Mouse (Mus musculus) midbrain, embryonic 16.5 days (tissue): ENCODE measurements at regions not wholly inside any gene's neighbourhood (a gene's known extent, or its start where the extent isn't known, plus 50 kb on each side); places are given as distances from the start of the nearest gene placed in this dataset. TPM values are rescaled to one million over a fixed set of nuclear protein-coding genes. Genes with fewer than 3 reads are reported as not detected.

ENCODE experiments used
- microRNA-seq: library from miRNA; unstranded; fragments of <30 nt; microRNA quantifications from one replicate; pipeline ENCODE4, GENCODE M21; 2017

Small RNA genes lying in the stretch of these regions (microRNA-seq; reads per million reads assigned to microRNA genes)
- not detected for gene Gm23147
